Mouse (Mus musculus) embryonic facial prominence, embryonic 13.5 days (tissue): ENCODE measurements around the gene Aco2. TPM values are rescaled to one million over a fixed set of nuclear protein-coding genes. Genes with fewer than 3 reads are reported as not detected.
"Not testable (repeated sequence)": the region's sequence is repeated elsewhere in the genome, so short reads cannot be mapped to it uniquely, and the experiment has no call there.

Source experiments
- ATAC-seq: fragments of 200-750 bp; cut with Nextera tagmentation; 2 replicates; pipeline ENCODE4 v1.8.0; 2017; ENCODE audit warnings: low read depth; ENCODE audit not compliant: insufficient number of reproducible peaks, insufficient read depth, low FRiP score, low TSS enrichment
- H3K27ac ChIP-seq: fragments of 300-500 bp; sonication (generic); 2 replicates; pipeline ENCODE4 v1.5.1; 2015; ENCODE audit warnings: moderate library complexity, mild to moderate bottlenecking, inconsistent platforms
- H3K27me3 ChIP-seq: fragments of 300-500 bp; sonication (generic); 2 replicates; pipeline ENCODE4 v1.6.1; 2015; ENCODE audit warnings: mild to moderate bottlenecking, inconsistent platforms
- H3K36me3 ChIP-seq: fragments of 300-500 bp; sonication (generic); 2 replicates; pipeline ENCODE4 v1.6.1; 2015; ENCODE audit warnings: mild to moderate bottlenecking, inconsistent platforms
- H3K4me1 ChIP-seq: fragments of 300-500 bp; sonication (generic); 2 replicates; pipeline ENCODE4 v1.6.1; 2015; ENCODE audit warnings: inconsistent platforms
- H3K4me2 ChIP-seq: fragments of 300-500 bp; sonication (generic); 2 replicates; pipeline ENCODE4 v1.6.1; 2015; ENCODE audit warnings: moderate library complexity, mild to moderate bottlenecking, inconsistent platforms
- H3K4me3 ChIP-seq: fragments of 300-500 bp; sonication (generic); 2 replicates; pipeline ENCODE4 v1.5.1; 2015; ENCODE audit warnings: mild to moderate bottlenecking, inconsistent platforms
- H3K9ac ChIP-seq: fragments of 300-500 bp; sonication (generic); 2 replicates; pipeline ENCODE4 v1.6.1; 2015; ENCODE audit warnings: mild to moderate bottlenecking, inconsistent platforms
- H3K9me3 ChIP-seq: fragments of 300-500 bp; sonication (generic); 2 replicates; pipeline ENCODE4 v1.6.1; 2016; ENCODE audit warnings: inconsistent platforms
- WGBS: fragments of 180-500 bp; shearing (Covaris S2); methylation state at CpG from one replicate; pipeline ENCODE4 v1.1.7; 2015; ENCODE audit warnings: mixed read lengths; 5-methylcytosine and 5-hydroxymethylcytosine counted together
- polyA plus RNA-seq: library from polyadenylated mRNA; unstranded; fragments of >200 nt; fragmentation: Nextera tagmentation; extraction: Ambion mirVana; gene quantifications from 2 replicates; pipeline ENCODE4 v1.2.1, GENCODE M21; 2015

Aco2 gene
- polyA plus RNA-seq, 1 experiment from 2014 or later, result 151 TPM

DNA sequence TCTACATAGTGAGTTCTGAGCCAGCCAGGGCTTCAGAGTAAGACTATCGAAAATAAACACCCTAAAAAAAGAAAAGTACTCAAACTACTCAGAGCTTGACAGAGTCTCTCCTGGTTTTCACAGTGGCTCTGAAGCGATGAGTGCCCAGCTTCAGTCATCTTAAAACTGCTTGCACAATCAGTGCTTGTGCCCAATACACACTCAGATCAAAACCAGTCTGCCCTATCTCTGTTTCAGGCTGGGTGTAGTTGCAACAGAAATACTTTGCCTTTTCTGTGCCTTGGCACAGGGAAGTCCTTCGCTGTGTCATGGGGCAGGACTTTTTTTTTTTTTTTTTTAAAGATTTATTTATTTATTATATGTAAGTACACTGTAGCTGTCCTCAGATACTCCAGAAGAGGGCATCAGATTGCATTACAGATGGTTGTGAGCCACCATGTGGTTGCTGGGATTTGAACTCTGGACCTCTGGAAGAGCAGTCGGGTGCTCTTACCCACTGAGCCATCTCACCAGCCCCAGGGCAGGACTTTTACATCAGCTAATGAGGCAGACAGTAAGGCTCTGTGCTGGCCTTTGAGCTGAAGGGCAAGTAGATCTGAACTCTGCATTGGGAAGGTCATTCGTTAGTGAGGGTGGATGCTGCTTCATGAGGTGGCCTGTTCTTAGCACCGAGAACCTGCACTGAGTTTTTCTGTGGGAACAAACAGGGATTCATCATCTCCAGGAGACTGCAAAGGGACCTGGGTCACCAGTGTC lies 14.9 kb downstream of the Aco2 start:
- Histone ChIP-seq H3K9ac (no peak overlapping the region), H3K4me3 (no peak overlapping the region), H3K4me2 (no peak overlapping the region), H3K27ac (no peak overlapping the region), H3K4me1 (no peaks in the 10 kb centered on the region), H3K9me3 (no peaks in the 10 kb centered on the region), H3K36me3 (peaks cover 45% of the 10 kb centered on the region), H3K27me3 (no peaks in the 10 kb centered on the region)
- 89% methylated on average over 6 of the region's 6 CpGs for WGBS
- ATAC-seq, result no peak

DNA sequence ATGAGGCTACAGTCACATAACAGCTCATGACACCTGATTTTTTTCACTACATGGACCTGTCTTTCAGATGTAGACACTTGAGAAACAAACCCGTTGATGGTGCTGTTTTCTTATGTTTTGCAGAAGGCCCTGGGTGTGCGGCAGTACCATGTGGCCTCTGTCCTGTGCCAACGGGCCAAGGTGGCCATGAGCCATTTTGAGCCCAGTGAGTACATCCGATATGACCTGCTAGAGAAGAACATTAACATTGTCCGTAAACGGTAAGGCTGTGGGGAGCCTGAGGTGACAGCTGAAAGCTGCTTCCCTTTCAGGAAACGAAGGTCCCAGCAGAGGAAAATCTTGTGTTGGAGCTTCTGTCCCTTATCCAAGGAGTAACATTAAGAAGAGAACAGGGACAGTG lies 17.1 kb downstream of the Aco2 start:
- H3K9me3 ChIP-seq, result no peaks in the 10 kb centered on the region
- ATAC-seq, result no peak
- peaks cover 62% of the 10 kb centered on the region for H3K36me3 ChIP-seq
- no peak overlapping the region for H3K4me3 ChIP-seq
- no peaks in the 10 kb centered on the region for H3K27me3 ChIP-seq
- H3K27ac ChIP-seq, result no peak overlapping the region
- no peak overlapping the region for H3K4me2 ChIP-seq
- WGBS, result 92% methylated on average over 7 of the region's 7 CpGs
- H3K9ac ChIP-seq, result no peak overlapping the region
- H3K4me1 ChIP-seq, result no peaks in the 10 kb centered on the region

DNA sequence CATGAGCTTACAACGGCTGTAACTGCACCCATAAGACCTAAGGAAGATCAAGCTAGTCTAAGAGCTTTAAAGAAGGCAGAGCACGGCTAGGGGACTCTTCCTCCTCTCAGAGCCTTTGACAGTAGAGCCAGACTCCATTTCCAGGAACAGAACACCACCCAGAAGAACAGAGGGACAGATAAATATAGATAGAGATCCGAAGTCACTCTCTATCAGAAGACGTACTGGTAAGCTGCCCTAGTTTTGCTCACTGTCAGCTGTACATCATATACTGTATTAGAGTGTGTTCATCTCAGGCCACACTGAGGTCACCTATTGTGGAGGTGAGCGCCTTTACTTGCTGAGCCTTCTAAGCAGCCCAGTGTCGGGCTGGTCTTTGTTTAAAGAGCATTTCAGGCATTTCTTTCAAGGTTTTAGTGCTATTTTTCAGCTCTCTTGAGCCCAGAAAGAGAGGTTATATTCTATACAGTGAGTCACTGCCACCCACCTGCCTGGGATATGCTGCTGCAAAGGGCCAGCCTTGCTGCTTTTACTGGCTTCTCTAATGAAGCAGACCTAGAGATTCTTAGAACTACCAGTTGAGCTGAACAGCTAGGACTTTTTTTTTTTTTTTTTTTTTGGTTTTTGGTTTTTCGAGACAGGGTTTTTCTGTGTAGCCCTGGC lies 19.2 kb downstream of the Aco2 start:
- no peaks in the 10 kb centered on the region for H3K27me3 ChIP-seq
- H3K4me3 ChIP-seq, result no peak overlapping the region
- H3K9me3 ChIP-seq, result no peaks in the 10 kb centered on the region
- H3K36me3 ChIP-seq, result peaks cover 80% of the 10 kb centered on the region
- no peaks in the 10 kb centered on the region for H3K4me1 ChIP-seq
- H3K9ac ChIP-seq, result no peak overlapping the region
- no peak overlapping the region for H3K27ac ChIP-seq
- WGBS, result 91% methylated on average over 7 of the region's 7 CpGs
- ATAC-seq, result no peak
- H3K4me2 ChIP-seq, result no peak overlapping the region

DNA sequence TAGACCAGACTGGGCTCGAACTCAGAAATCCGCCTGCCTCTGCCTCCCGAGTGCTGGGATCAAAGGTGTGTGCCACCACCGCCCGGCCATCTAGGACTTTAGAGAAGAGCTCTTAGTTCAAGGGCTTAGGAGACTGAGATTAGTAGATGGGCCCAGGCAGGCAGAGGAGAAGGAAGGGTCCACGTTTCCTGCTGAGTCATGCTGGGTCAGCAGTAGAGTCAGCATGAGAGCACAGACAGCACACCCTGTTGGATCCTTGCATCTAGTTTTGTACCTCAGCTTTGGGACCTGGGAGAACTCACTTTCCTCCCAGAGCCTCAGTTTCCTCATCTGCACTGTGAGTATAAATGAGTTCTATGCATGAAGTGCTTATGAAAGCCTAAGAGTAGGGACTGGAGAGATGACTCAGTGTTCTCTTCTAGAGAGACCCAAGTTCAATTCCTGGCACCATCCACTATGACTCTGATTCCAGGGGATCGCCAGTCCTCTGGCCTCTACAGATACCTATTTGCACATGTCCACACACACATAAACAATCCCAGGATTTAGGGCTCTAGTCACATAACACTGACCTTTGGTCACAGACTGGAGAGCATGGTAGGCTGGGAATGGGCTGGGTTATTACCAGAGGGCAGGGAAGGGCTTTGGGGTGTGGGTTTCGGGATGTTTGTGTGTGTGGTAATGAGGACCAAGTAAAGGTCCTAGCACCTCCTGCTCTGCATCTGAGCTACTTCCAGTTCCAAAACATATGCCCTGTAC lies 19.9 kb downstream of the Aco2 start:
- WGBS, result 93% methylated on average over 8 of the region's 8 CpGs
- Histone ChIP-seq H3K27ac (no peak overlapping the region), H3K36me3 (peaks cover 87% of the 10 kb centered on the region), H3K9me3 (no peaks in the 10 kb centered on the region), H3K4me1 (no peaks in the 10 kb centered on the region), H3K4me2 (no peak overlapping the region), H3K9ac (no peak overlapping the region), H3K4me3 (no peak overlapping the region), H3K27me3 (no peaks in the 10 kb centered on the region)
- ATAC-seq, result no peak

DNA sequence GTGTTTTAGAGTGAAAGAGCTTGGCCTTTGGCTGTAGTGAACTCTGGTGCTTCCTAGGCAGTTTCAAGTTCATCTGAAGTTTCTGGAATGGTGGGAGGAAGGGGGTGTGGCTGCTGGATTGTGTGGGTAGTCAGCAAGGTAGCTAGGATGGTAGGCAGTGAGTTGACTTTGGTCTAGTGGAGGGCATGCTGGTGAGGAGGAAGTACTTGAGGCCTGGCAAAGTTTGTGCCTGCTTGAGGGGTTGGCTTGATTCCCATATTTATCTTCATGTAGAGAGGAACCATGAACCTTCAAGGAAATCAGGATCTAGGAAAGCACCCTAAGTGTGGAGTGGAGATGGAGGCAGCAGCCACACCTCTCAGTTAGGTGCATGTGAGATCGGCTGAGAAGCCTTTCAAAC lies 21.9 kb downstream of the Aco2 start:
- Histone ChIP-seq H3K36me3 (peaks cover 88% of the 10 kb centered on the region), H3K4me2 (no peak overlapping the region), H3K27ac (no peak overlapping the region), H3K27me3 (no peaks in the 10 kb centered on the region), H3K9ac (no peak overlapping the region), H3K4me3 (no peak overlapping the region), H3K4me1 (no peaks in the 10 kb centered on the region), H3K9me3 (no peaks in the 10 kb centered on the region)
- 89% methylated on average over 1 of the region's 1 CpGs for WGBS
- ATAC-seq, result no peak

DNA sequence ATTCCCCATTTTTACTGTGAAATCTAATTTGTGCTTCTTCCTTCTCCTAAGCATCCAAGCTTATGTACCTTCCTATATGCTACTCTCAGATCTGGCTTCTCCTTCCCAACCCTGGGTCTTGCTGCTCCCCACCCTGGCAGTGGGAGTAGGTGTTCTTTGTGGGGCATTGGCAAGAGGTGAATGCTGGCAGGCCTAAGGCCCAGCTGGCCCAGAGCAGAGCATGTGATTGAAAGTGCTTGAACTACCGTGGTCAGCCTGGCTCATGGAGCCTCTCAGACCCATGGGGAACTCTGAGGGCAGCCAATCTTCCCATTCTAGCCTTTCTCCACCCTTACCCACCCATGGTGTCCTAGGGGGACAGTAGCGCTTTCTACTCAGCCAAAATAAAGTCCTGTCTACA lies 24.3 kb downstream of the Aco2 start:
- ATAC-seq, result no peak
- Histone ChIP-seq H3K36me3 (peaks cover 85% of the 10 kb centered on the region), H3K9ac (peak overlapping the region; percentile 36; the same call in 1 of the 2 replicates), H3K4me2 (no peak overlapping the region), H3K27ac (no peak overlapping the region), H3K27me3 (no peaks in the 10 kb centered on the region), H3K4me3 (no peak overlapping the region), H3K4me1 (no peaks in the 10 kb centered on the region), H3K9me3 (no peaks in the 10 kb centered on the region)
- 87% methylated on average over 2 of the region's 2 CpGs for WGBS

DNA sequence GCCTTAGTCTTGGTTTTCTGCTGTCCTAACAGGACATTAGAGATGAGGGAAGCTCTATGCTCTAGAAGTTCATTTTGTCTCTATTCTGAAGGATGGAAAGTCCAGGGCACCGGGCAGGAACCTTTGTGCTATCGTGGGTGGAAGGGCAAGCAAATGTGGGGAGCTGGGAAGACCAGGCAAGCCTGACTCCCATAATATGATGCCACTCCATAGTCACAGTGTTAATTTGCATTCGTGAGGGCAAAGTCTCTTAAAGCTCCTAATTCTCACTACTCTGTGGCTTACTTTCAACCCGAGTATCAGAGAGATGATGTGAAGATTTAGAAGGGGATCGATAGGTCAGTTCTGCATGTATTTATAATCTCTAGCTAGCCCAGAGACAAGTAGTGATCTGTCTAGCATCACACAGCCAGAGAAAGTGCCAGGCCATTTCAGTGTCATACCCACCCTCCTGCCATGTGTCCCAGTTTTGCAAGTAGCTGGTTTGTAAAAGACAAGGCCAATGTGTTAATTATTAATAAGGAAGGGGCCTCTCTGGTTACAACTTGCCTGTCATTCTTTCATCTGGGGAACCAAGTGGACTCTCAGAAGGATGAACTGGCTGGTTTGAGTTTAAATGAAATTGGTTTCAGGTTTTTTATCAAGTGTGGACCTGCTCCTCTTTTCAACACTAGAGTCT lies 25.6 kb downstream of the Aco2 start:
- Histone ChIP-seq H3K9me3 (no peaks in the 10 kb centered on the region), H3K4me3 (no peak overlapping the region), H3K27me3 (no peaks in the 10 kb centered on the region), H3K27ac (no peak overlapping the region), H3K36me3 (peaks cover 87% of the 10 kb centered on the region), H3K9ac (no peak overlapping the region), H3K4me1 (no peaks in the 10 kb centered on the region), H3K4me2 (no peak overlapping the region)
- 91% methylated on average over 5 of the region's 5 CpGs for WGBS
- ATAC-seq, result no peak

DNA sequence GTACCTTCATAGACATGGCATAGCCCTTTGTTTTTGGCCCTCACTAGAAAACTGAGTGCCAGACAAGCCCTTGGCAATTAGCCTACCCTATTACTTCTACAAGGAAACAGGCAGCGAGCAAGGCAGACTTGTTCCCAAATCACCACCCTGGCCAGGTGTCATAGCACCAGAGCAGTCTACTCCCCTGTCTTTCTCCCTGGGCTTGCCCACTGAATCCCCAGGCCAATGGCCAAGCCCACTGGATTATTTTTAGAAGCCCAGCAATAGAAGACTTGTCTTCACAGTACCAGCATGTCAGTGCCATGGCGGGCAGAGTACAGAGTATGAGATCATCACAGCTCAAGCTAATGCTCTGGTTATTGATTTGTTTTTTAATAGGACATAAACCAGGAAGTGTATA lies 26.6 kb downstream of the Aco2 start:
- peaks cover 90% of the 10 kb centered on the region for H3K36me3 ChIP-seq
- no peaks in the 10 kb centered on the region for H3K4me1 ChIP-seq
- 93% methylated on average over 2 of the region's 2 CpGs for WGBS
- H3K4me2 ChIP-seq, result no peak overlapping the region
- H3K27me3 ChIP-seq, result no peaks in the 10 kb centered on the region
- no peak for ATAC-seq
- H3K27ac ChIP-seq, result no peak overlapping the region
- H3K9ac ChIP-seq, result no peak overlapping the region
- H3K9me3 ChIP-seq, result no peaks in the 10 kb centered on the region
- no peak overlapping the region for H3K4me3 ChIP-seq

DNA sequence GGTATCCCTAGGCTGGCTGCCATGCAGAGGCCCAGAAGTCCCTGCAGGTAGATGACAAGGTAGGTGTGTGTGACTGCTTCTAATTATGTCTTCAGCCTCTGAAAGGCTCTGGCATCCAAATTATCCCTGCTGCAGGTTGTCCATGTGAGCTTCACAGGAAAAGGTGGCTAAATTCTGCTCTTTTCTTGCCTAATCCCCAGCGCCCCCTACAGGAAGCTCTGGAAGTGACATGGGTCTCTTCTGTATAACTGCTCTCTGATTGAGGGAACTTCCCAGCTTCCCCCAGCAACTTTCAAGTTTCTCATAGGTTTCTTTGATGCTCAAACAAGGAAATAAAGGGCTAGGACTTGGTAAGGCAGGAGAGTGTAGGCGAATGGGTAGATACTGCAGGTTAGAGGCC lies 32.8 kb downstream of the Aco2 start:
- no peak for ATAC-seq
- no peak overlapping the region for H3K4me3 ChIP-seq
- no peak overlapping the region for H3K4me2 ChIP-seq
- no peaks in the 10 kb centered on the region for H3K9me3 ChIP-seq
- no peak overlapping the region for H3K9ac ChIP-seq
- 34% methylated on average over 2 of the region's 2 CpGs for WGBS
- H3K36me3 ChIP-seq, result peaks cover 96% of the 10 kb centered on the region
- no peak overlapping the region for H3K27ac ChIP-seq
- no peaks in the 10 kb centered on the region for H3K4me1 ChIP-seq
- H3K27me3 ChIP-seq, result no peaks in the 10 kb centered on the region

DNA sequence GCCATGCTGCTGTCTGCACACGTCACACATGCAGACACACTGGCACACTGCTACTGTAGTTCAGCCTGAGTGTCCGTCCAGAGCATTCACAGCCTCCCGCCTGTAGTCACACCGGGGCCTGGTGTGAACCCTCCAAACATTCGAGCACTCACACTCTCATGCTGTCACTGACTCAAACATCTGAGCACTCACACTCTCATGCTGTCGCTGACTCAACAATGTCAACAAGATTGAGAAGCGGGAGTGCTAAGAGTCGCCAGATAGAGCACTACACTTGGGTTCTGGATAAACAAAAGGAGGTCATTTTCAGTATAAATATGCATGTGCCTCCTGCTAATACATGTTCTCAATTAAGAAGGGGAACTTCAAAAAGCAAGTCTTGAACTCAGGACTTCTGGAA lies 35.8 kb downstream of the Aco2 start:
- Histone ChIP-seq H3K4me3 (no peak overlapping the region), H3K27ac (no peak overlapping the region), H3K4me1 (no peaks in the 10 kb centered on the region), H3K4me2 (no peak overlapping the region), H3K9me3 (no peaks in the 10 kb centered on the region), H3K36me3 (peaks cover 96% of the 10 kb centered on the region), H3K9ac (no peak overlapping the region), H3K27me3 (no peaks in the 10 kb centered on the region)
- ATAC-seq, result no peak
- 94% methylated on average over 8 of the region's 8 CpGs for WGBS

DNA sequence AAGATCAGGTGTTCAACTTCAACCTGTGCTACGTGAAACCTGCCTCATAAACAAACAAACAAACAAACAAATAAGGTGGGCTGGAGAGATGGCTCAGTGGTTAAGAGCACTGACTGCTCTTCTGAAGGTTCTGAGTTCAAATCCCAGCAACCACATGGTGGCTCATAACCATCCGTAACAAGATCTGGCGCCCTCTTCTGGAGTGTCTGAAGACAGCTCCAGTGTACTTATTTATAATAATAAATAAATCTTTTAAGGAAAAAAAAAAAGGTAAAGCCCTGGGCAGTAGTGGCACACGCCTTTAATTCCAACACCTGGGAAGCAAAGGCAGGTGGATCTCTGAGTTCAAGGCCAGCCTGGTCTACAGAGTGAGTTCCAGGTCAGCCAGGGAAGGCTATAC lies 36.7 kb downstream of the Aco2 start:
- not testable (repeated sequence) for H3K27me3 ChIP-seq, H3K27ac ChIP-seq, H3K4me1 ChIP-seq, H3K9ac ChIP-seq, H3K4me3 ChIP-seq, H3K4me2 ChIP-seq, H3K9me3 ChIP-seq, ATAC-seq
- WGBS, result 92% methylated on average over 4 of the region's 4 CpGs
- H3K36me3 ChIP-seq, result peaks cover 96% of the 10 kb centered on the region
